Mouse (Mus musculus): ENCODE measurements at regions not wholly inside any gene's neighbourhood (a gene's known extent, or its start where the extent isn't known, plus 50 kb on each side); places are given as distances from the start of the nearest gene placed in this dataset.

GRCm38 (mm10) chr11:27215752-27216151 is 622.0 kb upstream of the Vrk2 start:
- no peak overlapping the region for H3K9ac ChIP-seq (ENCODE audit: low read length)
- H3K27me3 ChIP-seq (ENCODE audit: control insufficient read depth, insufficient read depth, low read length): no peaks in the 10 kb centered on the region
- H3K4me3 ChIP-seq (ENCODE audit: low read depth, low read length): no peak overlapping the region
- DNase-seq (ENCODE audit: low spot score) (no peak), ATAC-seq (ENCODE audit: insufficient number of reproducible peaks, low FRiP score, low TSS enrichment, low read depth) (no peak)
- no peaks in the 10 kb centered on the region for H3K9me3 ChIP-seq (ENCODE audit: control insufficient read depth, low read length)
- no peak overlapping the region for H3K4me2 ChIP-seq (ENCODE audit: low read depth, severe bottlenecking)
- H3K27ac ChIP-seq (replicated peaks; ENCODE audit: low read depth, low read length): no peak overlapping the region
- WGBS: 72% methylated on average over 3 of the region's 3 CpGs
- H3K4me1 ChIP-seq (ENCODE audit: control insufficient read depth, insufficient read depth, low read length): no peaks in the 10 kb centered on the region
- H3K36me3 ChIP-seq (ENCODE audit: control insufficient read depth, insufficient read depth, low read length): no peaks in the 10 kb centered on the region

GRCm38 (mm10) chr11:27203330-27204214 is 609.8 kb upstream of the Vrk2 start:
- H3K9ac ChIP-seq (ENCODE audit: low read length): no peak overlapping the region
- no peaks in the 10 kb centered on the region for H3K36me3 ChIP-seq (ENCODE audit: control insufficient read depth, insufficient read depth, low read length)
- H3K4me1 ChIP-seq (ENCODE audit: control insufficient read depth, insufficient read depth, low read length): no peaks in the 10 kb centered on the region
- H3K9me3 ChIP-seq (ENCODE audit: control insufficient read depth, low read length): no peaks in the 10 kb centered on the region
- no peak overlapping the region for H3K4me3 ChIP-seq (ENCODE audit: low read depth, low read length)
- DNase-seq (ENCODE audit: low spot score) (no peak), ATAC-seq (ENCODE audit: insufficient number of reproducible peaks, low FRiP score, low TSS enrichment, low read depth) (no peak)
- no peak overlapping the region for H3K27ac ChIP-seq (replicated peaks; ENCODE audit: low read depth, low read length)
- 80% methylated on average over 17 of the region's 17 CpGs for WGBS
- H3K4me2 ChIP-seq (ENCODE audit: low read depth, severe bottlenecking): no peak overlapping the region
- no peaks in the 10 kb centered on the region for H3K27me3 ChIP-seq (ENCODE audit: control insufficient read depth, insufficient read depth, low read length)

GRCm38 (mm10) chr11:27184035-27184434 is 590.2 kb upstream of the Vrk2 start:
- no peak overlapping the region for H3K4me3 ChIP-seq (ENCODE audit: low read depth, low read length)
- no peak overlapping the region for H3K9ac ChIP-seq (ENCODE audit: low read length)
- no peaks in the 10 kb centered on the region for H3K27me3 ChIP-seq (ENCODE audit: control insufficient read depth, insufficient read depth, low read length)
- no peak for DNase-seq (ENCODE audit: low spot score)
- WGBS: 83% methylated on average over 2 of the region's 2 CpGs
- ATAC-seq (ENCODE audit: insufficient number of reproducible peaks, low FRiP score, low TSS enrichment, low read depth): no peak
- H3K4me2 ChIP-seq (ENCODE audit: low read depth, severe bottlenecking): no peak overlapping the region
- H3K9me3 ChIP-seq (ENCODE audit: control insufficient read depth, low read length): no peaks in the 10 kb centered on the region
- H3K27ac ChIP-seq (replicated peaks; ENCODE audit: low read depth, low read length): no peak overlapping the region
- no peaks in the 10 kb centered on the region for H3K36me3 ChIP-seq (ENCODE audit: control insufficient read depth, insufficient read depth, low read length)
- H3K4me1 ChIP-seq (ENCODE audit: control insufficient read depth, insufficient read depth, low read length): no peaks in the 10 kb centered on the region

- DNase-seq (ENCODE audit: low spot score) (no peak), ATAC-seq (ENCODE audit: insufficient number of reproducible peaks, low FRiP score, low TSS enrichment, low read depth) (no peak)
- H3K4me3 ChIP-seq (ENCODE audit: low read depth, low read length): no peak overlapping the region
- no peak overlapping the region for H3K27ac ChIP-seq (replicated peaks; ENCODE audit: low read depth, low read length)
- no peaks in the 10 kb centered on the region for H3K27me3 ChIP-seq (ENCODE audit: control insufficient read depth, insufficient read depth, low read length)
- no peak overlapping the region for H3K4me2 ChIP-seq (ENCODE audit: low read depth, severe bottlenecking)
- no peak overlapping the region for H3K9ac ChIP-seq (ENCODE audit: low read length)
- no peaks in the 10 kb centered on the region for H3K9me3 ChIP-seq (ENCODE audit: control insufficient read depth, low read length)
- H3K36me3 ChIP-seq (ENCODE audit: control insufficient read depth, insufficient read depth, low read length): no peaks in the 10 kb centered on the region
- no peaks in the 10 kb centered on the region for H3K4me1 ChIP-seq (ENCODE audit: control insufficient read depth, insufficient read depth, low read length)
These were observed 589.6 kb upstream of the Vrk2 start for GRCm38 (mm10) chr11:27183422-27183821.

GRCm38 (mm10) chr11:27160411-27160810 is 566.6 kb upstream of the Vrk2 start:
- Histone ChIP-seq H3K9me3 (ENCODE audit: control insufficient read depth, low read length) (no peaks in the 10 kb centered on the region), H3K27me3 (ENCODE audit: control insufficient read depth, insufficient read depth, low read length) (no peaks in the 10 kb centered on the region), H3K4me3 (ENCODE audit: low read depth, low read length) (no peak overlapping the region), H3K9ac (ENCODE audit: low read length) (no peak overlapping the region), H3K4me2 (ENCODE audit: low read depth, severe bottlenecking) (no peak overlapping the region), H3K27ac (replicated peaks; ENCODE audit: low read depth, low read length) (no peak overlapping the region), H3K36me3 (ENCODE audit: control insufficient read depth, insufficient read depth, low read length) (no peaks in the 10 kb centered on the region), H3K4me1 (ENCODE audit: control insufficient read depth, insufficient read depth, low read length) (no peaks in the 10 kb centered on the region)
- ATAC-seq (ENCODE audit: insufficient number of reproducible peaks, low FRiP score, low TSS enrichment, low read depth) (no peak), DNase-seq (ENCODE audit: low spot score) (no peak)

All from limb, embryonic 11.5 days (tissue).